Mouse (Mus musculus): ENCODE measurements at regions not wholly inside any gene's neighbourhood (a gene's known extent, or its start where the extent isn't known, plus 50 kb on each side); places are given as distances from the start of the nearest gene placed in this dataset.

- peak; percentile 51 for DNase-seq (ENCODE audit: low read depth, low spot score)
Observed at GRCm38 (mm10) chr10:70336741-70337140, 91.8 kb downstream of the Slc16a9 start.

DNA sequence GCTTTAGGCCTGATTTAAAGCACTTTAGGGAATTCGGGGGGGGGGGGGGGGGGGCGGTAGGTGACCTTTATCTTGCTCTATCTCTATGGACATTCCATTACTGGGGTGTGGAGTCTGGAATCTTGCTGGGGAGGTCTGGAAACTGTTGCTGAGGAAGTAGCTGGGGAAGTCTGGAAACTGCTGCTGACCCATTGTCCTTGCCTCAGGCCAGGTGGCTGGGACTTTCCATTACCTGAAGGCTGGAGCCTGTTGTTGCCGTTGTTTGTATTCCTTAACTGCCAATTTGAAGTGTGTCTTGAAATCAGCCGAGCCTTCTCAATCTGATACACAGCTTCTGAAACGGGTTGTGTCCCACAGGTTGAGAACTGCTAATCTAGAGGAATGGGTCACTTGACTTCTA lies 80.9 kb upstream of the Fam13c start:
- peak; percentile 78 for DNase-seq (ENCODE audit: low read depth, low spot score)

DNA sequence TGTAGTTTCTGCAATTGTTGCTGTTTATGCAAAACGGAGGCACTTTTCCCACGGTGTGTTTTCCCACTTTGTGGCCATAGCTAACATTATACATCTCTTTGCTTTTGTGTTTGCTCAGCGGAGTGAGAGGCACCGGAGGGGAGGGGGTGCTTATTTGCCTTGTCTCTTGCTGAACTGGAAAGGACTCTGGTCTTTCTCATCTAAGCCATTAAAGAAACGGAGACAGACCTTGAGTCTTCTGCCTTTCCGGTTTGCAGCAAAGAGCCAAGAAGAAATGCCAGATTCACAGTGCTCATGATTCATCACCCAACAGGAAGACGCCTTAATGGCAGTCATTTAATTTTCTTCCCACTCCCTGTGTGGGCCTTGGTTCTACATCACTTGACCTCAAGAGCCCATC lies 80.4 kb upstream of the Fam13c start:
- DNase-seq (ENCODE audit: low read depth, low spot score) = no peak

DNA sequence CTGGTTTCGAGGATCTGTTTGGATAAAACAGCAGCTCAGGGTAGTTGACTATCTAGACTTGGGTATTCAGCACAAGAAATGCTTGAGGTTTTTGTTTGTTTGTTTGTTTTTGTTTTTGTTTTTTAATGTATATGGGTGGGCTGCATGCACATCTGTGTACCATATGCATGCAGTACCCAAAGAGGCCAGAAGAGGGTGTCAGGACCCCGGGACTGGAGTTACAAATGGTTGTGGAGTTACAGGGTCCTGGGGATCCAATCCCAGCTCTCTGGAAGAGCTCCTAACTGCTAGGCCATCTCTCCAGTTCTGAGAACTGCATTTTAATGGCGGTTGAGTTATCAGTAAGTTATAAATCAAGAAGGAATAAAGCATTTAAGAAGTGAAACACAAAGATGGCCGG lies 77.2 kb upstream of the Fam13c start:
- peak; percentile 58 for DNase-seq (ENCODE audit: low read depth, low spot score)

GRCm38 (mm10) chr10:70364218-70364975 lies 75.9 kb upstream of the Fam13c start:
- DNase-seq (ENCODE audit: low read depth, low spot score) = peak; percentile 78

GRCm38 (mm10) chr10:70364976-70365345 lies 75.3 kb upstream of the Fam13c start:
- no peak for DNase-seq (ENCODE audit: low read depth, low spot score)

- no peak for DNase-seq (ENCODE audit: low read depth, low spot score)
Observed at GRCm38 (mm10) chr10:70365504-70365903, 74.8 kb upstream of the Fam13c start.

DNA sequence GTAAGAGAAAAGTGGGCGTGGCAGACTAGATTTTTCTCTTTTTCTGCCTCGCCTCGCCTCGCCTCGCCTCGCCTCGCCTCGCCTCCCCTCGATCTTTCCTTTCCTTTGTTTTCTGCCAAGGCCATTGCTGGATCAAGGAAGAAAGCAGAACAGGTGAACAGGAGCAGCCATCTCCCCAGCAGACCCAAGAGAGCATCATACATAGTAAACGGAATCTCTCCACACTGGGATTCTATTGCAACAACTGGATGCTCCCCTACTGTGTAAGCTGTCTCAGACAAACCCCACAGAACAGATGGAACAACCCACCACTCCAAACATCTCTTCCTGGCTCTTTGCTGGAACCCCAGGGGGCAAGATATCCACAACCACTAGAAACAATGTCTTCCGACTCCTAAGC lies 72.4 kb upstream of the Fam13c start:
- DNase-seq (ENCODE audit: low read depth, low spot score) = peak; percentile 69

DNA sequence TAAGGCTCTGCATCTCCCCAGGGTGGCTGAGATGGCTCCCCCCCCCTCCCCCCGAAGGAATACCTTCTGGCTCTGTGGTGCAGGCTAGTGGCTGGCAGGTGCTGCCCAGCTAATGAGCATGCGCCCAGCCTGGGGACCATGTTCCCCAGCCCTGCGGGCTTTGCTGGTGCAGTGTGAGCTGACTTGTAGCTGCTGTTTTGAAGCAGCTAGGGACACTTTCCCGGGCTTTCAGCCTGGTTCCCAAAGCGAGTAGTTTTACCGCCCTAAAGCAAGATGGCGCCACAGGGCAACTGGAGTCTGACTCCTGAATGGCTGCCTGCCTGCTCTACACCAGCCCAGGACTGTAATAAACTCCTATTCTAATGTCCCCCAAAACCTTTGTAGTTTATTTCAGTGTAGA lies 71.6 kb upstream of the Fam13c start:
- DNase-seq (ENCODE audit: low read depth, low spot score) = peak; percentile 72

DNA sequence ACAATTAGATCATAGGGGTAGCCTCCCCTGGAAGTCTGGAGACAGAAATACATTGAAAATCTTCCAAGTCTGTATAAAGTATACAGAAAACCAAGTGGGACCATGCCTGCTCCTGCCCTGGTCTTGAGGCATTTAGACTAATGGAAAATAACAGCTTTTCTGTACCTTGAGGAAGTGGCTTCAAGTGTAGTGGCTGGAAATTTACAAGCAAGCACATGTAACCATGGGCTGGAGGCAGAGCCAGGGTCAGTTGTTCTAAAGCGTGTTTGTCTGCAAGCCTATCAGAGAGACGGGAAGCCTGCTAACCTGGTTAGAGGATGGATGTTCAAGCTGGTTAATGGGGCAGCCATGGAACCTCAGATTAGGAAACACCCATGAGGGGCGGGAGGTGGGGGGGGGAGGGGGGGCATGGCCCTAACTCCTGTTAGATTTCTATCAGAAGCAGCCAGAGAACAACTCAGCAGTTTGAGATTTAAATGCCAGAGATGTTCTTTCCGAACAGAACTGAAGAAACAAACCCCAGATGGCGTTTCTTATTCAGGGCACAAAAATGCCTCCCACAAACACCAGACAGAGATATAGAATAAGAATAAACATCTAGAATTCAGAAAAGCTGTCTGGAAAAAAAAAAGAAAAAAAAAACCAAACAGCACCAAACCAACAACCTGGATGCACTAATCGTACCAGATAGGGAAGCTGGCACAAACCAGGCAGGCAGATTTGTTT lies 67.7 kb upstream of the Fam13c start:
- no peak for DNase-seq (ENCODE audit: low read depth, low spot score)

GRCm38 (mm10) chr10:70373207-70373606 lies 67.1 kb upstream of the Fam13c start:
- DNase-seq (ENCODE audit: low read depth, low spot score) = no peak

- peak; percentile 63 for DNase-seq (ENCODE audit: low read depth, low spot score)
Observed at GRCm38 (mm10) chr10:70373836-70374235, 66.4 kb upstream of the Fam13c start.

GRCm38 (mm10) chr10:70374726-70375125 lies 65.6 kb upstream of the Fam13c start:
- DNase-seq (ENCODE audit: low read depth, low spot score) = no peak

GRCm38 (mm10) chr10:70380041-70380651 lies 60.1 kb upstream of the Fam13c start:
- DNase-seq (ENCODE audit: low read depth, low spot score) = peak; percentile 82

- DNase-seq (ENCODE audit: low read depth, low spot score) = peak; percentile 74
Observed at GRCm38 (mm10) chr10:70384689-70385088, 55.6 kb upstream of the Fam13c start.

DNA sequence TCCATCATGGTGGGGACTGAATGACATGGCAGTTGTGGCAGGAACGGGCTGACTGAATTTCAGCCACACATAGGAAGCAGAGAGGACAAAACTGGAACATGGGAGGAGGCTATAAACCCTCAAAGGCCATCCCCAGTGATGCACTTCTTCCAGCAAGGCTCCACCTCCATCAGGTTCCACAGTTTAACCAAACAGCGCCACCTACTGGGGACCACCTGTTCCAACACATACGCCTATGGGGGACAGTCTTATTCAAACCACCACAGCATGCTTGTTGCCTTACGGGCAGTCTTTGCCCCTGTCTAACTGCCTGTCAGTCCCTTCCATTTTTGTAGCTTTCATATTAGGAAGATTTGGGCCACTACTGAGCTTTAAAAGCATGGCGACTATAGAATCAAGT lies 52.6 kb upstream of the Fam13c start:
- peak; percentile 55 for DNase-seq (ENCODE audit: low read depth, low spot score)
